Mouse (Mus musculus) kidney, embryonic 16.5 days (tissue): Measurements from ENCODE around the gene Tmem87b. TPM values are rescaled to one million over a fixed set of nuclear protein-coding genes. Genes with fewer than 3 reads are reported as not detected.

Experiments used
- ATAC-seq: fragments of 200-750 bp; cut with Nextera tagmentation; 2 replicates; pipeline ENCODE4 v1.8.0; 2017; ENCODE audit warnings: moderate TSS enrichment; ENCODE audit not compliant: low FRiP score, low TSS enrichment
- H3K27ac ChIP-seq: fragments of 300-500 bp; sonication (generic); 2 replicates; pipeline ENCODE4 v1.5.1; 2014; ENCODE audit warnings: low read length
- H3K27me3 ChIP-seq: fragments of 300-500 bp; sonication (generic); 2 replicates; pipeline ENCODE4 v1.6.1; 2014; ENCODE audit warnings: low read length, control low read depth, mixed read lengths; ENCODE audit not compliant: insufficient read depth
- H3K36me3 ChIP-seq: fragments of 300-500 bp; sonication (generic); 2 replicates; pipeline ENCODE4 v1.6.1; 2014; ENCODE audit warnings: low read length, control low read depth, mixed read lengths; ENCODE audit not compliant: insufficient read depth
- H3K4me1 ChIP-seq: fragments of 300-500 bp; sonication (generic); 2 replicates; pipeline ENCODE4 v1.6.1; 2014; ENCODE audit warnings: low read length, control low read depth, mixed read lengths; ENCODE audit not compliant: insufficient read depth
- H3K4me2 ChIP-seq: fragments of 300-500 bp; sonication (generic); replicated peaks from 2 replicates; pipeline ENCODE4 v1.6.1; 2014; ENCODE audit warnings: low read depth, low read length
- H3K4me3 ChIP-seq: fragments of 300-500 bp; sonication (generic); 2 replicates; pipeline ENCODE4 v1.5.1; 2014; ENCODE audit warnings: mild to moderate bottlenecking, low read length
- H3K9ac ChIP-seq: fragments of 300-500 bp; sonication (generic); replicated peaks from 2 replicates; pipeline ENCODE4 v1.6.1; 2014; ENCODE audit warnings: low read length
- H3K9me3 ChIP-seq: fragments of 300-500 bp; sonication (generic); 2 replicates; pipeline ENCODE4 v1.6.1; 2016; ENCODE audit warnings: low read length, control low read depth
- WGBS: fragments of 180-500 bp; shearing (Covaris S2); extraction: QIAGEN DNeasy Blood & Tissue Kit; methylation state at CpG from one replicate; pipeline ENCODE4 v1.1.7; 2014; 5-methylcytosine and 5-hydroxymethylcytosine counted together
- polyA plus RNA-seq: library from polyadenylated mRNA; unstranded; fragments of >200 nt; fragmentation: Nextera tagmentation; extraction: Ambion mirVana; gene quantifications from 2 replicates; pipeline ENCODE4 v1.2.1, GENCODE M21; 2015

Tmem87b gene
- polyA plus RNA-seq, 1 experiment from 2014 or later, result 33.3 TPM

DNA sequence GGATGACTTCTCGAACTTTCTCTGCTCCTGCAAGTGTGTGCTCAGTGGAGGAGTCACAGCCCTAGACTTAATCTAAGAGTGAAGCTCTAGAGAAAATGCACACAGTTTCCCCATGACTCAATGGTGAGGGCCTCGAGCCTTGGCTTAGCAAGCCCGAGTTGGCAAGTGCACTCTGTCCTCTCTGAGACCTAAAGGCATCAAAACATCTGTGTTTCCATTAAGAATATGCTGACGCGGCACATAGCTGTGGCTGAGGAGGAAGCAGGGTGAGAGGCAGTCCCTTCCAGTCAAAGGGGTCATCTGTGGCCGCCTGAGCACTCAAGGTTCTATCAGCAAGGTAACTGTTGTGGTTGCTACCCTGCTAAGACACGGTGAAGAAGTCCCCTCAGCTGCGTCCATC, 53.7 kb downstream of the Tmem87b start:
- no peaks in the 10 kb centered on the region for H3K36me3 ChIP-seq
- no peak overlapping the region for H3K9ac ChIP-seq
- H3K27ac ChIP-seq, result no peak overlapping the region
- WGBS, result 62% methylated on average over 8 of the region's 8 CpGs
- H3K4me3 ChIP-seq, result no peak overlapping the region
- no peaks in the 10 kb centered on the region for H3K27me3 ChIP-seq
- H3K4me1 ChIP-seq, result no peaks in the 10 kb centered on the region
- no peak for ATAC-seq
- no peak overlapping the region for H3K4me2 ChIP-seq
- no peaks in the 10 kb centered on the region for H3K9me3 ChIP-seq

DNA sequence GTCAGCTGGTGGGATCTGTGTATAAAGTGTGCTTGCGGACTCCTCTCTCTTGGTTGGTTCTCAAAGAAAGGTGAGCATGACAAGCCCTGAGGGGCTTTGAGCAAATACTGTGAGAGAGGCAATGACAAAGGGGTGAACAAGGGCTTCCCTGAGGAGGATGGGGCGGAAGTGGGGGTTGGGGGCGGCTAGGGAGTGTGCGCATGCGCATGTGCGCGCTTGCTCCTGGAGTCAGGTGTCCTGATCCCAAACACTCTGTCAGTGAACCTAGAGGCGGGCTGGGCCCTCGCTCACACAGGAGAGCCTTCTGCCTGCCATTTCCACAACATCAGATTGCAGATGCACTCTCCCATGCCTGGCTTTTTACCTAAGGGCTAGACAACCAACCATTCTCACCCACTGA, 54.3 kb downstream of the Tmem87b start:
- WGBS, result 87% methylated on average over 9 of the region's 9 CpGs
- Histone ChIP-seq H3K27ac (no peak overlapping the region), H3K36me3 (no peaks in the 10 kb centered on the region), H3K4me3 (no peak overlapping the region), H3K9me3 (no peaks in the 10 kb centered on the region), H3K9ac (no peak overlapping the region), H3K27me3 (no peaks in the 10 kb centered on the region), H3K4me2 (no peak overlapping the region), H3K4me1 (no peaks in the 10 kb centered on the region)
- no peak for ATAC-seq

DNA sequence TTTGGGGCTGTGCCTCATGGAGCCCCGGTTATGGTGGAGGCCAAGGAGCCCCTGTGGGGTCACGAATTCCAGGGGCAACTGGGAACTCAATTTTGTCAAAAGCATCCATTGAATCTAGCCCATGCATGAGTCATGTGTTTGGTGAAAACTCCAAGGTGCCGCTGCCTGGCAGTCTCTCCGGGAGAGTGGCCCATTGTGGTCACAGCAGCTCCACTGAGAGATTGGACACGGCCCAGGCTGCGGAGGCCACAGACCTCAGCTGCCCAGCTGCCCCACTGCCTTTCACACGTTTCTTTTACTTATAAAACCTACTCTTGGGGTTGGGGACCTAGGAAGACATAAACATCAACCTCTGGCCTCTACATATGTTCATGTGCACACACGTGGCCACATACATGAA, 57.6 kb downstream of the Tmem87b start:
- Histone ChIP-seq H3K4me2 (no peak overlapping the region), H3K36me3 (no peaks in the 10 kb centered on the region), H3K27me3 (no peaks in the 10 kb centered on the region), H3K4me3 (no peak overlapping the region), H3K9ac (no peak overlapping the region), H3K4me1 (no peaks in the 10 kb centered on the region), H3K27ac (no peak overlapping the region), H3K9me3 (no peaks in the 10 kb centered on the region)
- WGBS, result 75% methylated on average over 8 of the region's 8 CpGs
- no peak for ATAC-seq

DNA sequence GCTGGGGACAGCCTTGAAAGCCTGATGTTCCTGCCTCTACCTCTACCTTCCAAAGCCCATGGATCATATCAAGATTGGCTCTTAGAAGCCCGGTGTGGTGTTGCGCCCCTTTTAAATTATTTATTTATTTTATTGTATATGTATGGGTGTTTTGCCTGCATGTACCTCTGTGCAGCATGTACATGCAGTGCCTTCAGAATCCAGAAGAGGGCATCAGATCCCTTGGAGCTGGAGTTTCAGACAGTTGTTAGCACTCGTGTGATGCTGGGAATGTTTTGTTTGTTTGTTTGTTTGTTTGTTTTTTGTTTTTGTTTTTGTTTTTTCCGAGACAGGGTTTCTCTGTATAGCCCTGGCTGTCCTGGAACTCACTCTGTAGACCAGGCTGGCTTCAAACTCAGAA, 63.3 kb downstream of the Tmem87b start:
- H3K9me3 ChIP-seq, result no peaks in the 10 kb centered on the region
- no peak overlapping the region for H3K27ac ChIP-seq
- no peaks in the 10 kb centered on the region for H3K4me1 ChIP-seq
- no peaks in the 10 kb centered on the region for H3K27me3 ChIP-seq
- H3K36me3 ChIP-seq, result no peaks in the 10 kb centered on the region
- no peak overlapping the region for H3K9ac ChIP-seq
- 72% methylated on average over 4 of the region's 4 CpGs for WGBS
- H3K4me2 ChIP-seq, result no peak overlapping the region
- no peak overlapping the region for H3K4me3 ChIP-seq
- no peak for ATAC-seq

DNA sequence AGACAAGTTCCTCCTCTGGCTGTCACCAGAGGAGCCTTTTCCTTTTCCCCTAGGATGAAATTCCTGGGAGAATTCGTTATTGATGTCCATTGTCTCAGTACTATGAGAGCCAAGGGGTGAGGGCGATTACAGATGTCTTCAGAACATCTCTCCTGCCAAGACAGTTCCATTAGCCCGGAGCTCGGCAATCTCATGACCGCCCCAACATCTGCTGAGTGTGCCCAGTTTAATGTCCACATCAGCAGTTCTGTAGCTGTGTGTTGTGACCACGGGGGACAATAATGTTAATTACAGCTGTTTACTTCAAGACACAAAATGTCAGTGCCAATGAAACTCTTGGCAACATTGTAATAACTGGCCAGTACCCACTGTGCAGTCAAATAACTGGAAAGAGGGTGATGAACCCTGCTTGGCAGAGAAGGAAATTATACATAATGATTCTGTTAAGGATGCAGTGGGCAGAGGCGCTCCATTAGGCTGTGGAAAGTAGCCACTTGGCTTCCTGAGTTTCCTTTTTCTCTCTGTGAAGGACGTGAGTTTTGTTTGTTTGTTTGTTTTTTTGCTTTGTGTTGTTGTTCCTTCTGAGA, 67.4 kb downstream of the Tmem87b start:
- Histone ChIP-seq H3K27ac (no peak overlapping the region), H3K9me3 (no peaks in the 10 kb centered on the region), H3K9ac (no peak overlapping the region), H3K27me3 (no peaks in the 10 kb centered on the region), H3K4me1 (peaks cover 13% of the 10 kb centered on the region; the same call in 1 of the 2 replicates), H3K36me3 (no peaks in the 10 kb centered on the region), H3K4me2 (no peak overlapping the region), H3K4me3 (no peak overlapping the region)
- 79% methylated on average over 8 of the region's 8 CpGs for WGBS
- no peak for ATAC-seq

DNA sequence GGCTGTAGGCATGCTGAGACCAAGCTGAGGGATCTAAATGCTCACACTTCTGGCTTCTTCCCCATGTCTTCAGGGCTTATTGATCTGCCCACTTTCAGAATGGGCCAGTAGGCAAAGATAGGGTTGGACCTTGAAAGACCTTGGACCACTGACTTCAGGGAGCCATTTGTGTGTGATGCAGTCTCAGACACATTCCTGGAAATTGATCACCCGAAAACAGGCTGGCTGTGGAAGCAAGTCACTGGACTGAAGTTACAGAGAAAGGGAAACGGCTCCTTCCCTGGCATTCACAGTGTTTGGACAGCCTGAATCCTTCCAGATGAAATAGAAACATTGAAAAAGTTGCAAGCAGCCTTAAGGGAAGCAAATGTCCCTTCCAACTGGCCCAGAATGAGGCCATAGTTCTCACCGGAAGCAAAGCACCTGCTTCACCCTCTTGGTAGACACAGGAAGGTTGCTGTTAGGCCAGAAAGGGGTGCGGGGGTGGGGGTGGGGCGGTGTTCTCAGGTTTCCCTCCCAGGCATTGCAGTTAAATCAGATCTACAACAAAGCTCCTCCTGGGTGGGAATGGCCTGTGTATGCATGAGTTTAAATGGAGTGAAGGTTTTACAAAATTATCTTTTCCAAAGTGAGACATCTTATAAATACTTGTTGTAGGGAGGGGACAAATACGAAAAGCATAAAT, 70.1 kb downstream of the Tmem87b start:
- Histone ChIP-seq H3K4me2 (no peak overlapping the region; the same call in 1 of the 2 replicates), H3K4me3 (no peak overlapping the region), H3K27ac (peak overlapping the region; percentile 92), H3K4me1 (peaks cover 21% of the 10 kb centered on the region), H3K36me3 (no peaks in the 10 kb centered on the region), H3K9ac (peak overlapping the region; percentile 5; the same call in 1 of the 2 replicates), H3K27me3 (no peaks in the 10 kb centered on the region), H3K9me3 (peaks cover 4% of the 10 kb centered on the region; the same call in 1 of the 2 replicates)
- whole genome bisulfite sequencing, result 38% methylated on average over 6 of the region's 6 CpGs
- ATAC-seq, result peak; percentile 64

DNA sequence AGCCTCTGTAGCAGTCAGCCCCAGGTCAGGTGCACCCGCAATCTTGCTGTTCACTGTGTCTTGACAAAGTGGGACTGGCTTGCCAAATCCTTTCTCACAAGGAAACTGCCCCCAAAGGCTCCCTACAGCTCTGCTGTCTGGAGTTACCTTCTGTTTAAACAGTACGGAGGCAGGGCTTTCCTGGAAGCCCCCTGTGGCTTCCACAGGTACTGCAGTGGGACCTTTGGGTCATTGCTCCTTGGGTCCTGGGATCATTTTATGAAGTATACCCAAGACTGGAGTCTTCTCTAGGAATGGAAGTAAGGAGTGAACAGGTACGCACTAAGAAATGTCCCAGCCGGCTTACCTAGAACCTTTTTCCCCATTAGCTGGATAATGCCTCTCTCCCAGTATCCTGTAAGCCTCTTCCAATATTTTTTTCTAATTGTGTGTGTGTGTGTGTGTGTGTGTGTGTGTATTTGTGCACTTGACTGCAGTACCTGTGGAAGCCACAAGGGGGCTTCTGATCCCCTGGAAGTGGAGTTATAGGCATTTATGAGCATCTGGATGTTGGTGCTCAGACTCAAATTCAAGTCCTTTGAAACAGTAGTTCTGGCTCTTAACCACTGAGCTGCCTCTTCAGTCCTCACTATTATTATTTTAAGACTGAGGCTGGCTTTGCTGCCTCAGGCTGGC, 72.9 kb downstream of the Tmem87b start:
- ATAC-seq, result no peak
- H3K36me3 ChIP-seq, result no peaks in the 10 kb centered on the region
- peaks cover 4% of the 10 kb centered on the region; the same call in 1 of the 2 replicates for H3K9me3 ChIP-seq
- WGBS, result 86% methylated on average over 4 of the region's 4 CpGs
- peaks cover 21% of the 10 kb centered on the region for H3K4me1 ChIP-seq
- H3K9ac ChIP-seq, result no peak overlapping the region
- H3K4me2 ChIP-seq, result no peak overlapping the region
- H3K27ac ChIP-seq, result no peak overlapping the region
- no peak overlapping the region for H3K4me3 ChIP-seq
- no peaks in the 10 kb centered on the region for H3K27me3 ChIP-seq

DNA sequence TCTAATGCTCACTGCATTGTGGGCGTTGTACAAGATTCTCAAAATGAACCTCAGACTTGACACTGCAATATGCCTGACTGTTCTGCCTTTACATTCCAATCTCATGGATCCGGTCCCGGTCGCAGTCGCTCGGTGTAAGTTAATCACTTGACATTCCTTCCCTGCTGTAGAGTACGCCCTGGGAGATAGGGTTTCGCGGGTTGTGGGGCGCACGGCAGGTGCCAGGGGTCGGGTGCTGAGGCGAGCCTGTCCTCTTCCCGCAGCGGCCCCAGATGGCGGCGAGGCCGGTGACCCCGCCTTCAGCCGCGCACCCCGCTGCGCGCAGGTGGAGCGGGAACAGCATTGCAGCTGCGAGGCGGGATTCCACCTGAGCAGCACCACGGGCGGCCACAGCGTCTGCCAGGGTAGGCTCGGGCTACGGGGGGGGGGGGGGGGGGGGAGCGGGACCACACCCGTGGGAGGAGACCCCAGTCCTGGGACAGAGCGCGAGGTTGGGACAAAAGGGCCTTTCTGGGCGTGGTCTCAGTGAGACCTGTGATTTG, 74.3 kb downstream of the Tmem87b start:
- H3K4me2 ChIP-seq, result peak overlapping the region; percentile 70
- ATAC-seq, result peak; percentile 50; the same call in 1 of the 2 replicates
- H3K27ac ChIP-seq, result no peak overlapping the region
- peak overlapping the region; percentile 48 for H3K4me3 ChIP-seq
- H3K9ac ChIP-seq, result peak overlapping the region; percentile 56; the same call in 1 of the 2 replicates
- H3K9me3 ChIP-seq, result peaks cover 4% of the 10 kb centered on the region; the same call in 1 of the 2 replicates
- 5% methylated on average over 26 of the region's 37 CpGs for WGBS
- no peaks in the 10 kb centered on the region for H3K27me3 ChIP-seq
- no peaks in the 10 kb centered on the region for H3K36me3 ChIP-seq
- peaks cover 21% of the 10 kb centered on the region for H3K4me1 ChIP-seq

DNA sequence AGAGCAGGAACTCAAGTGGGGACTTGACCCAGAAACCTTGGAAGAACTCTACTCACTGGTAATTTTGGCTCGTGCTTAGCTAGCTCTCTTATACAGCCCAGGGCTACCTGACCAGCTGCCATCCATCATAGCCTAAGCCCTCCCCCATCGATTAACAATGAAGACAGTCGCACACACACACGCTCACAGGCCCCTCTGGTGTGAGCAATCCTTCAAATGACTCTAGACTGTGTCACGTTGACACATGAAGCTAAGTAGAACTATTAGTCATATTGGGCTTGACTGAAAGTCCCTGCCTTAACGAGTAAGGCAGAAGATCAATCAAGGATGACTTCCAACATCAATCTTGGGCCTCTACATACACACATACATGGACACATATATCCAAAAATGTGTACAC, 84.9 kb downstream of the Tmem87b start:
- H3K36me3 ChIP-seq, result no peaks in the 10 kb centered on the region
- no peaks in the 10 kb centered on the region for H3K27me3 ChIP-seq
- no peak overlapping the region for H3K9ac ChIP-seq
- no peak overlapping the region for H3K4me3 ChIP-seq
- no peak for ATAC-seq
- peaks cover 7% of the 10 kb centered on the region for H3K9me3 ChIP-seq
- no peaks in the 10 kb centered on the region for H3K4me1 ChIP-seq
- no peak overlapping the region for H3K4me2 ChIP-seq
- no peak overlapping the region for H3K27ac ChIP-seq
- WGBS, result 77% methylated on average over 6 of the region's 6 CpGs
